Mouse (Mus musculus) G1E (cell line): ENCODE measurements at regions not wholly inside any gene's neighbourhood (a gene's known extent, or its start where the extent isn't known, plus 50 kb on each side); places are given as distances from the start of the nearest gene placed in this dataset.

Source experiments
- ATAC-seq: 2 replicates; pipeline ENCODE4 v1.8.0; 2016; ENCODE audit warnings: mild to moderate bottlenecking; ENCODE audit not compliant: insufficient number of reproducible peaks, poor library complexity, low FRiP score, severe bottlenecking; ENCODE audit errors: extremely low read depth
- DNase-seq: peaks from one replicate; pipeline ENCODE4 v3.0.0; 2012; ENCODE audit warnings: low spot score
- H3K27me3 ChIP-seq: 2 replicates; pipeline ENCODE4 v1.6.1; 2012; ENCODE audit warnings: mild to moderate bottlenecking, low read length, inconsistent platforms; ENCODE audit not compliant: insufficient read depth
- H3K36me3 ChIP-seq: replicated peaks from 2 replicates; pipeline ENCODE3; 2012; ENCODE audit warnings: mild to moderate bottlenecking, inconsistent platforms
- H3K4me1 ChIP-seq: 2 replicates; pipeline ENCODE4 v1.6.1; 2012; ENCODE audit warnings: low read depth, low read length, inconsistent platforms, mixed read lengths; ENCODE audit not compliant: insufficient read depth
- H3K4me3 ChIP-seq: 2 replicates; pipeline ENCODE4 v1.5.1; 2012; ENCODE audit warnings: low read depth, mild to moderate bottlenecking, inconsistent platforms, low read length, moderate library complexity, mixed read lengths
- H3K9me3 ChIP-seq: replicated peaks from 2 replicates; pipeline ENCODE4 v1.6.1; 2012; ENCODE audit warnings: inconsistent platforms
- CTCF ChIP-seq: IDR thresholded peaks from 2 replicates; pipeline ENCODE4 v1.5.1; 2012; ENCODE audit warnings: low read depth, low read length, inconsistent platforms, mixed read lengths
- GATA1 ChIP-seq: IDR thresholded peaks from 2 replicates; pipeline ENCODE4 v1.6.1; 2012; ENCODE audit warnings: borderline replicate concordance, low read length, inconsistent platforms, mixed read lengths
- GATA2 ChIP-seq: IDR thresholded peaks from 2 replicates; pipeline ENCODE4 v1.6.1; 2012; ENCODE audit warnings: low read depth, low read length, inconsistent platforms, borderline replicate concordance
- POLR2AphosphoS5 ChIP-seq: IDR thresholded peaks from 2 replicates; pipeline ENCODE4 v1.6.1; 2012; ENCODE audit warnings: low read depth, low read length, inconsistent platforms; ENCODE audit not compliant: insufficient replicate concordance
- TAL1 ChIP-seq: conservative IDR thresholded peaks from 2 replicates; pipeline ENCODE4 v1.6.1; 2012; ENCODE audit warnings: low read depth, low read length, inconsistent platforms, mixed read lengths

DNA sequence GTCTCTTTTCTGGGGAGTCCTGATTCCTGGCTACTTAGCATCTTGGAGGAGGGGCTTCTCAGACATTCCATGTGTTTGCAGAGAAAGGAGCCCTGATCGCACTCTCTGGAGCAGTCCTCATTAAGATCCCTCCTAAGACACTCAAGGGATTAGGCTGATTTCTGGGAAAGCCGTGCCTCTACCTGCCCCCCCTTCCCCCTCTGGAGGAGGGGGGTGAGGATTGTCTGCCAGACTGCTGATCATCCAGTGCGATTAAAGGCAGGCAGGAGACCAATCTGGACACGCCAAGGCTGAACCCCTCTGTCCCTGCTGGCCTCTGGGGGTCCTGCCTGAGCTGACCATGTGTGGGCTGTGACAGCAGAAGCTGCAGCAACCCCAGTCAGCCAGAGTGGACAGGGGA, 65.4 kb downstream of the Vegfa start:
- ATAC-seq (no peak), DNase-seq (no peak)
- H3K4me1 ChIP-seq, result 0 out of 2 replicates have a peak, but pooled peaks cover 2% of the 10 kb centered on the region
- H3K4me3 ChIP-seq, result no peak overlapping the region
- H3K36me3 ChIP-seq, result no peaks in the 10 kb centered on the region
- TF ChIP-seq GATA2, result no peak
- TF ChIP-seq CTCF, result no peak
- no peak for TF ChIP-seq TAL1
- TF ChIP-seq GATA1, result no peak
- TF ChIP-seq POLR2AphosphoS5, result no peak
- H3K27me3 ChIP-seq, result peaks cover 18% of the 10 kb centered on the region
- no peaks in the 10 kb centered on the region for H3K9me3 ChIP-seq

DNA sequence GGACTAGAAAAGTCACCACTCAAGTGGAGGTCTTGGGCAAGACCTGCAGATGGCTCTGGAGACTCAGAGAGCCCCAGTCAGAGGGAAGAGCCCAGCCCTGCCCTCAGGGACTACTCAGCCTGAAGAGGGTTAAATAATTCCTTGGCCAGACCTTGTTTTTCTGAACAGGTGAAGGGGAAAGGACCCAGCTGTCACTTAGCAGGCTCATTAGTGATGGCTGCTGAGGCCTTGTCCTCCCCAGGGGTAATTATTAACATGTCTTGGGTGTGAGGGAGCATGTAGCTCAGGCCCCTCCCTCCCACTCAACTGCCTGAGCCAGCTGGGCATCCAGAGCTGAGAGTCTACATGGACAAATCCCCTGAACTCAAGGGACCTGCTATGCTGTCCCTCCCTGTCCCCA, 68.1 kb downstream of the Vegfa start:
- H3K4me1 ChIP-seq, result 0 out of 2 replicates have a peak, but pooled peaks cover 2% of the 10 kb centered on the region

DNA sequence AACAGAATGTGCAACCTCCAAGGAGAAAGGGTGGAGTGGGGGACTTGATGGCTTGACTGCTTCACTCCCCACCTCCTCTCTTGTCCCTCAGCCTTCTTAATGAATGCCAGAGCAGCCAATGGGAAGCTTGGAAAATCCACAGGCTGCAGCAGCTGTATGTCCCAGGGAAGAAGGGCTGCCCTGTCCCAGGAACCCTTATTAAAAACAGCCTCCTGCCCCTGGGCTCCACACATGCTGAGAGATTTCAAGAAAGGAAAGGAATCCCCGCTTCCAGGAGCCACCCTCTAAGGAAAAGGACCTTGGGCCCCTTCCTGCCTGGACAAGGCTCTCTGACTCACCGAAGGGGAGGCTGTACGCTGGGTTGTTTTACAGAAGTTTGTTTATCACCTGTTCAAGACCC, 68.8 kb downstream of the Vegfa start:
- DNase-seq, result no peak
- Histone ChIP-seq H3K4me3 (no peak overlapping the region), H3K9me3 (no peaks in the 10 kb centered on the region), H3K4me1 (0 out of 2 replicates have a peak, but pooled peaks cover 2% of the 10 kb centered on the region), H3K36me3 (no peaks in the 10 kb centered on the region), H3K27me3 (peaks cover 11% of the 10 kb centered on the region)
- no peak for ATAC-seq
- TF ChIP-seq CTCF (no peak), GATA1 (no peak), POLR2AphosphoS5 (no peak), TAL1 (no peak), GATA2 (no peak)

More for the DNA sequence above, 68.1 kb downstream of the Vegfa start:
- Histone ChIP-seq H3K9me3 (no peaks in the 10 kb centered on the region), H3K36me3 (no peaks in the 10 kb centered on the region), H3K27me3 (peaks cover 11% of the 10 kb centered on the region), H3K4me3 (no peak overlapping the region)
- TF ChIP-seq CTCF (no peak), GATA1 (no peak), GATA2 (no peak), TAL1 (no peak), POLR2AphosphoS5 (no peak)
- DNase-seq (no peak), ATAC-seq (no peak)

DNA sequence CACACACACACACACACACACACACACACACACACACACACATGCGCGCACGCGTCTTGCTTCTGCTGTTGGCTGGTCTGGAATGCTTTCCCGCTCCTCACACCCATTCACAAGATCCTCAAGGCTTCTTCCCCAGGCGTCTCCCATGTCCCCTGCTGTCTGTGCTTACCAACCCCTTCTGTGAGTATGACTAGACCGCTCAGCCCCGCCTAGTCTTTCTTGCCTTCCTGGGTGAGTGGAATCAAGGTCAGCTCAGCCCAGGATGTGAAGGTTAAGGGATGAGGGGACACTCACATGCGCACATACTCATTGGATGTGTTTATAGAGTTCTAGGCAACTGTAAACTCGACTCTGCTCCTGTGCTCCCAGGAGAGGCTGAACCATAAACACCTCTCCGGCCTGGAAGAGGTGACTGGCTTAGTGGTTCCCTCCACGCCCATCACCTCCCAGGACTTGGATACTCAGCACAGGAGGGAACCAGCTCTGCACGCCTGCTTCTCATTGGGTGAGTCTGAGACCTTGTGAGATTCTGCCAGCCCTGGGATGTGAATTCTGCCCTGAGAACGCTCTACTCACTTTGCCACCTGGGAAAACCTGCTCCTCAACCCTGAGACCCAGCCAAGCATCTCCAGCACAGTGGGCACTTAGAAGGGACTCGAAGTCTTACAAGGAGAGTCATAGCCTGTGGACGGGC, 70.4 kb downstream of the Vegfa start:
- no peak for ATAC-seq
- no peak for TF ChIP-seq GATA2
- no peak for TF ChIP-seq CTCF
- TF ChIP-seq POLR2AphosphoS5, result no peak
- TF ChIP-seq TAL1, result no peak
- no peak for TF ChIP-seq GATA1
- Histone ChIP-seq H3K36me3 (no peaks in the 10 kb centered on the region), H3K9me3 (no peaks in the 10 kb centered on the region), H3K27me3 (peaks cover 13% of the 10 kb centered on the region), H3K4me3 (no peak overlapping the region; the same call in 1 of the 2 replicates), H3K4me1 (0 out of 2 replicates have a peak, but pooled peaks cover 2% of the 10 kb centered on the region)
- no peak for DNase-seq

DNA sequence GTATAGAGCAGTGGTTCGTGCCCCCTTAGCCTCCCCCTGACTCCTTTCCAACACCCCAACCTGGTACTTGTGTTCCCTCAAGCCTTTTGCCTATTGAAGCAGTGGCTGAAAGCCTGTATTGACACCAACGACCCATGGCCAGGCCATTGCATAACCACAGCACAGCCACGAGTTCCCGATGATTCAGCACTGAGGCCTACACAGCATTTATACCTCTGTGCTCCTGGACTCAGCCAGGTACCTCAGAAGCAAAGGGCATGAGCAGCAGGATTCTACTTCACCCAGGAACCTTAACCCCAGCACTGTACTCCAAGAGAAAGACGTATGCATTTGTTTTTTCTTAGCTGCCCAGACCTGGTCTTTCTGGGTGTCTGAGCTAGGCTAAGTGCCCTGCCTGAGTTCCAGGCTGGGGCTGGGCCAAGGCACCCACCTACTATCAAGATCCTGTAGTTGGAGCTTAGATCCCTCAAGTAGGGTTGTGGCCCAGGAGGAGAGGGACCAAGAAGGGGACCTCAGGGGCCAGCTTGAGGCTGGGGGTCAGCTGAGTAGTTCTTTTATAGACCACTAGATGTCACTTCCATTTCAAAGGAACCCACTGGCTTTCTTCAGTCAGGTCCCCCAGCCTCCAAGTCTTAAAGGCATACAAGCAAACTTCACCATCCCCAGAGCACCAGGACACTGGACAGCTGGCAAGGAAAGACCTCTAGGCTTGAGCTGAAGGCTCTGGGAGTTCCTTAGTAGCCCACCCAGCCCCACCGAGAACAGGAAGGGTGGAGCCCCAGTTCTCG, 73.9 kb downstream of the Vegfa start:
- Histone ChIP-seq H3K4me3 (no peak overlapping the region), H3K4me1 (no peaks in the 10 kb centered on the region), H3K36me3 (no peaks in the 10 kb centered on the region), H3K27me3 (peaks cover 9% of the 10 kb centered on the region), H3K9me3 (no peaks in the 10 kb centered on the region)
- ATAC-seq (no peak), DNase-seq (no peak)
- TF ChIP-seq CTCF, result no peak

DNA sequence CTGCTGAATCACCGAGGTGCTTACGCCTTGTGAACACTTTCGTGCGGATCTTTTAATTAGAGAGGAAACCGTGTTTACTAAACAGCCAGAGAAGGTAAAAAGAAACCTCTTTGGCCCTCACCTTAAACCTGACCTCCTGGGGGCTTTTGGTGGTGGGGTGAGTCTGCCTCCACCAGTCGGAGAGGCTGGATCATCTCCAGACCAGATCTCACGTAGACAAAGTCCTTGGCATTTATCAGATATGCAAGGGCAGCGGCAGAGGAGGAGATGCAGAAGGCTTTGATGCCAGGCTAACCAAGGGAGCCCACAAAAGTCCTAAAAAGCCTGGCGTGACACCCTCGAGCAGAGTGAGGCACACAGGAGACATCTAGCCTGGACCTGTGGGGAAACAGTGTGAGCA, 76.7 kb downstream of the Vegfa start:
- TF ChIP-seq CTCF (no peak), GATA2 (no peak), TAL1 (no peak), GATA1 (no peak), POLR2AphosphoS5 (no peak)
- peaks cover 11% of the 10 kb centered on the region; the same call in 1 of the 2 replicates for H3K27me3 ChIP-seq

More for the DNA sequence above, 76.7 kb downstream of the Vegfa start:
- Histone ChIP-seq H3K4me1 (no peaks in the 10 kb centered on the region), H3K4me3 (no peak overlapping the region), H3K9me3 (no peaks in the 10 kb centered on the region), H3K36me3 (no peaks in the 10 kb centered on the region)
- DNase-seq (no peak), ATAC-seq (no peak)
